Mouse (Mus musculus) left cerebral cortex, postnatal 14 days (tissue): ENCODE data around the gene Prkch. TPM values are rescaled to one million over a fixed set of nuclear protein-coding genes. Genes with fewer than 3 reads are reported as not detected.

Experiments
- DNase-seq, 2 experiments: peaks; one replicate each; pipeline ENCODE4 v3.0.0; 2021 to 2022; ENCODE audit warnings: low spot score in 2 of 2, mixed read lengths in 1 of 2
- intact Hi-C: fragments of 180-260 bp; cut with DNase I; formaldehyde crosslinking; loops from one replicate; pipeline ENCODE4 v1.15.1; 2025
- total RNA-seq, 2 experiments: library from RNA; stranded (reverse); gene quantifications; 2 replicates each; pipeline ENCODE4 v1.2.3; 2021

Gene Prkch
- total RNA-seq, 2 experiments from 2014 or later = 4.2 to 4.5 TPM

GRCm38 (mm10) chr12:73805541-73805940 lies 220.9 kb downstream of the Prkch start:
- intact Hi-C loops = no loop called here
- no peak for DNase-seq

GRCm38 (mm10) chr12:73806003-73806402 lies 221.4 kb downstream of the Prkch start:
- intact Hi-C loops = no loop called here
- no peak for DNase-seq

GRCm38 (mm10) chr12:73807228-73807627 lies 222.6 kb downstream of the Prkch start:
- intact Hi-C loops = no loop called here

GRCm38 (mm10) chr12:73810041-73810795 lies 225.6 kb downstream of the Prkch start:
- peak; percentile 64 to 75 for DNase-seq
- intact Hi-C loops = no loop called here

More at GRCm38 (mm10) chr12:73807228-73807627, 222.6 kb downstream of the Prkch start:
- no peak for DNase-seq

- intact Hi-C loops = no loop called here
- DNase-seq = no peak
Measured at GRCm38 (mm10) chr12:73810903-73811302, 226.3 kb downstream of the Prkch start.

- intact Hi-C loops = no loop called here
- DNase-seq = no peak
Measured at GRCm38 (mm10) chr12:73812198-73812597, 227.6 kb downstream of the Prkch start.

- intact Hi-C loops = no loop called here
- DNase-seq = no peak
Measured at GRCm38 (mm10) chr12:73813016-73813900, 228.7 kb downstream of the Prkch start.

GRCm38 (mm10) chr12:73814056-73814735 lies 229.6 kb downstream of the Prkch start:
- no peak for DNase-seq
- intact Hi-C loops = no loop called here

GRCm38 (mm10) chr12:73814897-73815296 lies 230.3 kb downstream of the Prkch start:
- intact Hi-C loops = no loop called here
- no peak for DNase-seq

GRCm38 (mm10) chr12:73815463-73815862 lies 230.9 kb downstream of the Prkch start:
- intact Hi-C loops = no loop called here
- DNase-seq = no peak

- intact Hi-C loops = no loop called here
- no peak for DNase-seq
Measured at GRCm38 (mm10) chr12:73815892-73816291, 231.3 kb downstream of the Prkch start.

- intact Hi-C loops = no loop called here
- DNase-seq = no peak
Measured at GRCm38 (mm10) chr12:73816866-73817265, 232.3 kb downstream of the Prkch start.

GRCm38 (mm10) chr12:73818801-73819200 lies 234.2 kb downstream of the Prkch start:
- no peak for DNase-seq
- intact Hi-C loops = no loop called here

- intact Hi-C loops = no loop called here
- DNase-seq = no peak
Measured at GRCm38 (mm10) chr12:73821176-73821575, 236.6 kb downstream of the Prkch start.

- intact Hi-C loops = no loop called here
Measured at GRCm38 (mm10) chr12:73822331-73822730, 237.7 kb downstream of the Prkch start.

GRCm38 (mm10) chr12:73824828-73825227 lies 240.2 kb downstream of the Prkch start:
- intact Hi-C loops = no loop called here
- no peak for DNase-seq

More at GRCm38 (mm10) chr12:73822331-73822730, 237.7 kb downstream of the Prkch start:
- DNase-seq = no peak
